Mouse (Mus musculus) ES-E14 (cell line): Measurements from ENCODE around the gene Filip1. TPM values are rescaled to one million over a fixed set of nuclear protein-coding genes. Genes with fewer than 3 reads are reported as not detected.

Experiments
- DNase-seq: peaks from one replicate; pipeline ENCODE4 v3.0.0-alpha.2; 2013; ENCODE audit warnings: low read depth, low spot score
- H3K27ac ChIP-seq: 2 replicates; pipeline ENCODE4 v1.5.1; 2012; ENCODE audit warnings: low read depth, mild to moderate bottlenecking, low read length, moderate library complexity, mixed read lengths; ENCODE audit not compliant: poor library complexity, insufficient read depth, severe bottlenecking
- H3K36me3 ChIP-seq: 2 replicates; pipeline ENCODE4 v1.6.1; 2012; ENCODE audit warnings: mild to moderate bottlenecking, low read length, moderate library complexity, mixed read lengths; ENCODE audit not compliant: control insufficient read depth, poor library complexity, insufficient read depth, severe bottlenecking
- H3K4me1 ChIP-seq, 2 experiments: fragments of 150-350 bp in 1 of 2; sonication (generic) in 1 of 2; 2 replicates each; pipeline ENCODE4 v1.6.1; 2012; ENCODE audit warnings: low read length in 2 of 2, mild to moderate bottlenecking in 1 of 2, mixed read lengths in 1 of 2; ENCODE audit not compliant: control insufficient read depth in 2 of 2, insufficient read depth in 2 of 2, poor library complexity in 1 of 2
- H3K4me3 ChIP-seq, 2 experiments: fragments of 150-350 bp in 1 of 2; sonication (generic) in 1 of 2; 2 replicates each; pipeline ENCODE4 v1.5.1; 2012; ENCODE audit warnings: low read length in 2 of 2, low read depth in 1 of 2, mild to moderate bottlenecking in 1 of 2, mixed read lengths in 1 of 2; ENCODE audit not compliant: insufficient read depth in 1 of 2, poor library complexity in 1 of 2, severe bottlenecking in 1 of 2
- H3K9ac ChIP-seq: 2 replicates; pipeline ENCODE4 v1.6.1; 2012; ENCODE audit warnings: low read depth, mild to moderate bottlenecking, low read length, mixed read lengths; ENCODE audit not compliant: poor library complexity, insufficient read depth, severe bottlenecking
- H3K9me3 ChIP-seq: fragments of 150-350 bp; sonication (generic); 2 replicates; pipeline ENCODE4 v1.6.1; 2012; ENCODE audit warnings: low read depth, mild to moderate bottlenecking, low read length; ENCODE audit not compliant: control insufficient read depth, insufficient read depth
- CHD2 ChIP-seq: IDR thresholded peaks from 2 replicates; pipeline ENCODE4 v1.6.1; 2014; ENCODE audit warnings: mild to moderate bottlenecking, low read depth, low read length, inconsistent platforms
- HCFC1 ChIP-seq: IDR thresholded peaks from 2 replicates; pipeline ENCODE4 v1.6.1; 2012; ENCODE audit warnings: low read length, inconsistent platforms, borderline replicate concordance; ENCODE audit not compliant: insufficient read depth
- MAFK ChIP-seq: IDR thresholded peaks from 2 replicates; pipeline ENCODE4 v1.6.1; 2014; ENCODE audit warnings: mild to moderate bottlenecking, low read depth, low read length, inconsistent platforms; ENCODE audit not compliant: insufficient read depth
- ZC3H11A ChIP-seq: IDR thresholded peaks from 2 replicates; pipeline ENCODE4 v1.6.1; 2012; ENCODE audit warnings: low read depth, mild to moderate bottlenecking, inconsistent platforms, low read length, borderline replicate concordance
- ZNF384 ChIP-seq: IDR thresholded peaks from 2 replicates; pipeline ENCODE4 v1.6.1; 2012; ENCODE audit warnings: low read depth, low read length, inconsistent platforms
- in situ Hi-C, 2 experiments: fragments of 600-800 bp; cut with MboI; formaldehyde crosslinking; loops; one replicate each; pipeline ENCODE4 v1.15.1; 2025; ENCODE audit warnings: low sequenced_read_pairs in 2 of 2, inconsistent platforms in 1 of 2; ENCODE audit not compliant: unreplicated experiment in 2 of 2
- total RNA-seq: library from RNA; depleted of rRNA; stranded (reverse); fragments of 300-350 nt; gene quantifications from 2 replicates; pipeline ENCODE4 v1.2.3, GENCODE M21; 2012

The Filip1 gene
- total RNA-seq, 1 experiment, result 0.09 TPM

DNA sequence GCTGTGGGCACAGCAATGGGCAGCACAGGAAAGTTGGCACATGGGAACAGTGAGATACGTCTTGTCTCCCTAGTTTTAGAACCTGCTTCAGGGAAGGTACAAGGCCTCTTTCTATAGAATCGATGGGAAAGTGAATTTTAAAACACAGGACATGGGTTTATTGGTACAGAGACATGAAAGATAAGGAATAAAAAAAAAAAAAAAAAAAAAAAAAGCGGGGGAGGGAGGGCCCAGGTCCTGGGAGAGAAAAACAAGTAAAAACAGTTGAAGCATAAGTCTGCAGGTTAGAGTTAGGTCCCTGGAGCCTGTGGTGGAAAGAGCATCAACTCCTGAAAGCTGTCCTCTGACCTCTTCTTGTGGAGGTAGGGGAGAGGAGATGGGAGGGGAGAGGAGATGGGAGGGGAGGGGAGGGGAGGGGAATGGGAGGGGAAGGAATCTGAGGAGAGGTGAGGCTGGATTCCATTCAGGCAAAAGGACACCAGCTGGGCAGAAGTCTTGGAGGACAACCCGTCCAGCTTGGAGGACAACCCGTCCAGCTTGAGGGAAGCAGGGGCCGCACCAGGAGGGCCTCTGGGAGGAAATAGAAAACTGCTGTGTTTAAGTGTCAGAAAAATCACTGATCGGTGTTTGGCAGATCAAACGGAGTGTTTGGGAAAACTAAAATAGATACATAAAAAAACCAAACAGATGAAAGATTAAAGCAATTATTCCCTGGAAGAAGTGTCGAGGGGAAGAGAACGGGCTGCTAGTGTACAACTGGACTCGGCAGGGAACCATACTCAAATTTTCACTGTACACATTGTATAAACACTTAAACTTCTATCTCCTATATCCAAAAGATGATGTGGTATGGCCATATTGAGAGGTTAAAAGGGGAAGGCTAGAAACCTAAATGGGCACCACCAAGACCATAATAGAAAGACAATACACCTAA, 201.4 kb downstream of the Filip1 start:
- TF ChIP-seq ZNF384 (no peak), MAFK (no peak), CHD2 (no peak)
- Histone ChIP-seq H3K4me1 (no peaks in the 10 kb centered on the region), H3K9ac (no peak overlapping the region), H3K27ac (no peak overlapping the region), H3K36me3 (no peaks in the 10 kb centered on the region), H3K4me3 (no peak overlapping the region), H3K9me3 (no peaks in the 10 kb centered on the region)
- DNase-seq, result no peak
- in situ Hi-C loops, result loop anchor here in 1 of 2 experiments (25.0 kb wide), 1 partner anchor 176 kb away; no protein-coding TSS in a partner anchor

DNA sequence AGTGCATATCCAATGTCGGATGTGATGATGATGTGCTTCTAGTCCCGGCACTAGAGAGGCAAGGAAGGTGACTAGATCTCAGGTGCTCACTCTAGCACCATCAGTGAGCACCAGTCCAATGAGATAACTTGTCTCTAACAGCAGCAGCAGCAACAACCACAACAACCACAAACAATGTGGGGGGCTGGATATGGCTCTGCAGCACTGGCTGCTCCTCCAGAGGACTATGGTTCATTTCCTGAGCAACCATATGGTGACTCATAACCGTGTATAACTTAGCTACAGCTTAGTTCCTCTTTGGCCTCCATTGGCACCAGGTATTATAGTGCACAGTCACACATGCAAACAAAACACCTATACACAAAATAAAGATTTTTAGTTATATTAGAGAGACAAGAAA, 202.1 kb downstream of the Filip1 start:
- Histone ChIP-seq H3K4me3 (no peak overlapping the region), H3K27ac (no peak overlapping the region), H3K9me3 (no peaks in the 10 kb centered on the region), H3K4me1 (no peaks in the 10 kb centered on the region), H3K9ac (no peak overlapping the region), H3K36me3 (no peaks in the 10 kb centered on the region)
- TF ChIP-seq CHD2 (no peak), HCFC1 (no peak), ZNF384 (no peak), ZC3H11A (no peak), MAFK (no peak)
- in situ Hi-C loops, result loop anchor here in 1 of 2 experiments (25.0 kb wide), 1 partner anchor 177 kb away; no protein-coding TSS in a partner anchor
- no peak for DNase-seq

GRCm38 (mm10) chr9:79809411-79809810, 203.2 kb downstream of the Filip1 start:
- in situ Hi-C loops, result loop anchor here in 1 of 2 experiments (25.0 kb wide), 1 partner anchor 178 kb away; no protein-coding TSS in a partner anchor
- DNase-seq, result no peak
- H3K9ac ChIP-seq, result no peak overlapping the region
- H3K36me3 ChIP-seq, result no peaks in the 10 kb centered on the region
- TF ChIP-seq CHD2 (no peak), ZNF384 (no peak), ZC3H11A (no peak), HCFC1 (no peak), MAFK (no peak)
- H3K27ac ChIP-seq, result no peak overlapping the region
- no peak overlapping the region for H3K4me3 ChIP-seq
- H3K4me1 ChIP-seq, result no peaks in the 10 kb centered on the region
- H3K9me3 ChIP-seq, result no peaks in the 10 kb centered on the region

- in situ Hi-C loops, result loop anchor here in 1 of 2 experiments (25.0 kb wide), 1 partner anchor 180 kb away; no protein-coding TSS in a partner anchor
- no peak overlapping the region for H3K9ac ChIP-seq
- no peak for DNase-seq
Measured at GRCm38 (mm10) chr9:79807178-79807577, 205.5 kb downstream of the Filip1 start.

More at GRCm38 (mm10) chr9:79807178-79807577, 205.5 kb downstream of the Filip1 start:
- Histone ChIP-seq H3K4me3 (no peak overlapping the region), H3K4me1 (no peaks in the 10 kb centered on the region), H3K27ac (no peak overlapping the region), H3K9me3 (no peaks in the 10 kb centered on the region), H3K36me3 (no peaks in the 10 kb centered on the region)
- TF ChIP-seq ZNF384, result no peak
- TF ChIP-seq CHD2, result no peak
- TF ChIP-seq ZC3H11A, result no peak
- no peak for TF ChIP-seq MAFK
- no peak for TF ChIP-seq HCFC1
